Mouse (Mus musculus) liver, embryonic 14.5 days (tissue): ENCODE results near the gene Gm4922. TPM values are rescaled to one million over a fixed set of nuclear protein-coding genes. Genes with fewer than 3 reads are reported as not detected.

Experiments used
- ATAC-seq: fragments of 200-750 bp; cut with Nextera tagmentation; 2 replicates; pipeline ENCODE4 v1.8.0; 2017; ENCODE audit warnings: moderate number of reproducible peaks, mild to moderate bottlenecking, moderate library complexity; ENCODE audit not compliant: insufficient read depth
- DNase-seq, 3 experiments: peaks; one replicate each; pipeline ENCODE4 v3.0.0-alpha.2; 2012 to 2013; ENCODE audit warnings: low read depth in 3 of 3, low spot score in 3 of 3
- H3K27ac ChIP-seq: fragments of 300-500 bp; sonication (generic); 2 replicates; pipeline ENCODE4 v1.5.1; 2014; ENCODE audit warnings: moderate library complexity, mild to moderate bottlenecking, control low read depth, inconsistent platforms
- H3K27me3 ChIP-seq: fragments of 300-500 bp; sonication (generic); 2 replicates; pipeline ENCODE4 v1.6.1; 2014; ENCODE audit warnings: mild to moderate bottlenecking, low read length, moderate library complexity; ENCODE audit not compliant: control insufficient read depth, insufficient read depth
- H3K36me3 ChIP-seq: fragments of 300-500 bp; sonication (generic); replicated peaks from 2 replicates; pipeline ENCODE4 v1.6.1; 2014; ENCODE audit warnings: low read depth; ENCODE audit not compliant: control insufficient read depth, insufficient read depth
- H3K4me1 ChIP-seq, 2 experiments: fragments of 200-500 bp in 1 of 2; fragments of 300-500 bp in 1 of 2; sonication (generic) in 1 of 2; replicated peaks; 2 replicates each; pipeline ENCODE4 v1.6.1; 2012 to 2014; ENCODE audit warnings: antibody characterized with exemption in 1 of 2, inconsistent platforms in 1 of 2, low read length in 1 of 2; ENCODE audit not compliant: control insufficient read depth in 2 of 2, insufficient read depth in 2 of 2
- H3K4me2 ChIP-seq: fragments of 300-500 bp; sonication (generic); 2 replicates; pipeline ENCODE4 v1.6.1; 2014; ENCODE audit warnings: low read depth, mild to moderate bottlenecking, control low read depth, moderate library complexity
- H3K4me3 ChIP-seq, 2 experiments: fragments of 200-500 bp in 1 of 2; fragments of 300-500 bp in 1 of 2; sonication (generic) in 1 of 2; 2 replicates each; pipeline ENCODE4 v1.5.1; 2012 to 2014; ENCODE audit warnings: low read depth in 2 of 2, low read length in 2 of 2, mild to moderate bottlenecking in 2 of 2, control low read depth in 1 of 2, inconsistent platforms in 1 of 2, moderate library complexity in 1 of 2; ENCODE audit not compliant: insufficient read depth in 1 of 2
- H3K9ac ChIP-seq: fragments of 300-500 bp; sonication (generic); replicated peaks from 2 replicates; pipeline ENCODE4 v1.6.1; 2014; ENCODE audit warnings: mild to moderate bottlenecking, control low read depth, moderate library complexity
- H3K9me3 ChIP-seq: fragments of 300-500 bp; sonication (generic); 2 replicates; pipeline ENCODE4 v1.6.1; 2016; ENCODE audit warnings: low read length, mixed read lengths; ENCODE audit not compliant: control insufficient read depth
- CTCF ChIP-seq: IDR thresholded peaks from 2 replicates; pipeline ENCODE4 v1.5.1; 2016; ENCODE audit warnings: antibody characterized with exemption, low read depth, control low read depth
- EP300 ChIP-seq: IDR thresholded peaks from 2 replicates; pipeline ENCODE4 v1.6.1; 2016; ENCODE audit warnings: antibody characterized with exemption, low read depth
- whole genome bisulfite sequencing: fragments of 180-500 bp; shearing (Covaris S2); extraction: QIAGEN DNeasy Blood & Tissue Kit; methylation state at CpG from one replicate; pipeline ENCODE4 v1.1.7; 2014; ENCODE audit not compliant: insufficient replicate concordance; 5-methylcytosine and 5-hydroxymethylcytosine counted together
- polyA plus RNA-seq, 2 experiments: library from polyadenylated mRNA; depleted of rRNA in 1 of 2; stranded (reverse) in 1 of 2; unstranded in 1 of 2; fragments of >200 nt; fragmentation: Nextera tagmentation in 1 of 2; extraction: Ambion mirVana in 1 of 2; gene quantifications; 2 replicates each; pipeline versions ENCODE4 v1.2.1 to v1.2.3; 2012 to 2014

Gm4922 gene
- polyA plus RNA-seq, 2 experiments: not detected

DNA sequence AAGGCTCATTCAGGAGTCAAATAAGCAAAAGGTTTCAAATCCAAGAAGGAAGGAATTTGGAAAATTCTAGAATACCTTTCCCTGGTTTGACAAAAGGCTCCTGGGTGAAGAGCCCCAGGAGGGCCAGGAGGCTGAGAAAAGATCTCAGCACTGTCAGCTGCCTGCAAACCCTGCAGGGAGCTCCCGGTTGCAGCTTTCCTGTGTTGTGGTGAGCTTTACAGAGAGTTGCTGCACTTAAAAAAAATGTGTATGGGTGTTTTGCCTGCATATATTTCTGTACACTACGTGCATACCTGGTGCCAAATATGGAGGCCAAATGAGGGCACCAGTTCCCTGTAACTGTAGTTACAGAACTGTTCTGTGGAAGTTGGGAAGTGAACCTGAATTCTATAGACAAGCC is 41.3 kb upstream of the Gm4922 start:
- no peak overlapping the region for H3K4me3 ChIP-seq
- H3K9me3 ChIP-seq: no peaks in the 10 kb centered on the region
- ATAC-seq (no peak), DNase-seq (no peak)
- H3K9ac ChIP-seq: no peak overlapping the region
- 34% methylated on average over 2 of the region's 2 CpGs for WGBS
- H3K4me1 ChIP-seq: no peaks in the 10 kb centered on the region; a peak in 1 of 4 replicates
- TF ChIP-seq CTCF: no peak
- no peak for TF ChIP-seq EP300
- H3K4me2 ChIP-seq: no peak overlapping the region
- H3K36me3 ChIP-seq: no peaks in the 10 kb centered on the region
- H3K27me3 ChIP-seq: no peaks in the 10 kb centered on the region
- no peak overlapping the region for H3K27ac ChIP-seq

DNA sequence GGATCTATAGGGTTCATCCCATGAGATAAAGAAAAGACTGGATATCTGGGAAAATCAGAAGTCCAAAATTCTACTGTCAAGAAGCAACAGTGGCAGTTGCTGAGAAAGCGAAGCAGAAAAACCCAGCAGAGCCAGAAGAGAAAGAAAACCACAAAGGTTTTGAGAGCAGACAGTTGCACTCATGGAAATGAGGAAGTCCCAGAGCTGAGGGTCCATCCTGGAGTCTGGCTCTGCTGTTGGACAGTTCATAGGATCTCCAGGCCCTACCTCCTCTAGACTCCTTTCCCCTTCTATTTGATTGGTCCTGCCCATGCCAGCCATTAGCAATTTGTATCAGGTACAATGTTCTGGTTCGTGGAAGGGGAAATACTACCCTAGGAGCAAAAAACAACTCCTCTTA is 39.5 kb upstream of the Gm4922 start:
- DNase-seq (no peak), ATAC-seq (no peak)
- Histone ChIP-seq H3K9ac (no peak overlapping the region), H3K27ac (no peak overlapping the region), H3K36me3 (no peaks in the 10 kb centered on the region), H3K4me3 (no peak overlapping the region), H3K27me3 (no peaks in the 10 kb centered on the region), H3K4me1 (no peaks in the 10 kb centered on the region; a peak in 1 of 4 replicates), H3K4me2 (no peak overlapping the region), H3K9me3 (no peaks in the 10 kb centered on the region)
- TF ChIP-seq EP300 (no peak), CTCF (no peak)
- WGBS: 35% methylated on average over 2 of the region's 2 CpGs

DNA sequence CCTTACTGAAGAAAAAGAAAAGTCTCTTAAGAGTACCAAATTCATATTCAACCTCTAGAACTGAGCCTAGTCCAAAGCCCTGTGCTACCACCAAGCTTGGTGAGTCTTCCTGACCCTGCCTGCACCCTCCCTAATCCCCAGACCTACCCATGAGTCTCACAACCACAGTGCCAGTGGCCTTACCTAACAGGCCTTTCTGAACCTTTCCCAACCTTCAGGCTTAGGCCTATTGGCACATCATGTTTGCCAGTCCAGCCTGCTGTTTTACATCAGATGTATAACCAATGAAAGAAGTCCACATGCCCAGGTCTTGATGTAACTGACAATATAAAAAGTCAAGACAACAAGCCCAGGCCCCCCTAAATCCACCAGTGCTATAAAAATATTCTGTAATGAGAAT is 38.5 kb upstream of the Gm4922 start:
- no peak for TF ChIP-seq CTCF
- TF ChIP-seq EP300: no peak
- ATAC-seq: no peak
- no peaks in the 10 kb centered on the region for H3K9me3 ChIP-seq
- no peak overlapping the region for H3K4me3 ChIP-seq
- H3K27ac ChIP-seq: no peak overlapping the region
- H3K4me1 ChIP-seq: no peaks in the 10 kb centered on the region; a peak in 1 of 4 replicates
- H3K36me3 ChIP-seq: no peaks in the 10 kb centered on the region
- H3K27me3 ChIP-seq: no peaks in the 10 kb centered on the region
- no peak overlapping the region for H3K4me2 ChIP-seq
- H3K9ac ChIP-seq: no peak overlapping the region
- DNase-seq: no peak

DNA sequence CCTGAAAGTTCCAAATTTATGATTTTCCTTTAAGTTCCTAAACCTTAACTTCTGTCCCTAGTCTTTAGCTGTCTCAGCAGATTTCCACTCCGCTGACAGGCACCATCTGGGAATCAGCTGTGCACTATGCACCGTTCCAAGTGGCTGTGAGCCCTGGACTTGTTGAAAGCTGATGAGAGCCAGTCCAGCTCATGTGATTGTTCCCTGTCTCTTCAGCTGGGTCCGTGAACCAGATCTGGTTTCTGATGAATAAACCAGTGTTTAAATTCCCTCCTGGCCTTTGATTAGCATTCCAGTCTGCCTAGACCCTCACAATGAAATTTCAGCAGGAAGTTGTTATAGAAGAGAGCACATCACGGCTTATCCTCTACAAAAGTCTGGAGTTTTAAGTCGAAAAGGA is 30.0 kb upstream of the Gm4922 start:
- ATAC-seq: no peak
- H3K4me2 ChIP-seq: no peak overlapping the region
- no peaks in the 10 kb centered on the region for H3K4me1 ChIP-seq
- no peaks in the 10 kb centered on the region for H3K9me3 ChIP-seq
- H3K27ac ChIP-seq: no peak overlapping the region
- no peak overlapping the region for H3K4me3 ChIP-seq
- no peak for DNase-seq
- no peaks in the 10 kb centered on the region for H3K27me3 ChIP-seq
- no peak overlapping the region for H3K9ac ChIP-seq
- WGBS: 60% methylated on average over 5 of the region's 5 CpGs
- no peaks in the 10 kb centered on the region for H3K36me3 ChIP-seq
- TF ChIP-seq CTCF (no peak), EP300 (no peak)

DNA sequence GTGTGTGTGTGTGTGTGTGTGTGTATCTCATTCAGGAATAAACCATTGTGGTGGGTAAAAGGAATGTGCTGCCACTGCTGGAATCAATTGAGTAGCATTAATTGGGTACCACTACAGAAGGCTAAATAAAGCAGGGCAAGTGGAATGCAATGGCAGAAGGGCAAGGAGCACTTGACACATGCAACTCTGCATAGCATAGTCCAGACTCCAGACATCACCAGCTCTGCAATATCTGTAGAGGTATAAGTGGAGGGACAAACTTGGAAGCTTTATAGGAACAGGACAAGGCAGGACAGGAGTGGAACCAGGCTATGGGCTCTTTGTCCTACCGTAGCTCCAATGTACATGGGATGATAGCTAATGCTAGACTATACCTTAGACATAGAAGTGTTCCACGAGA is 25.2 kb upstream of the Gm4922 start:
- no peak for TF ChIP-seq EP300
- TF ChIP-seq CTCF: no peak
- no peaks in the 10 kb centered on the region for H3K27me3 ChIP-seq
- no peak overlapping the region for H3K9ac ChIP-seq
- ATAC-seq (no peak), DNase-seq (no peak)
- no peak overlapping the region for H3K4me3 ChIP-seq
- no peaks in the 10 kb centered on the region for H3K9me3 ChIP-seq
- H3K27ac ChIP-seq: no peak overlapping the region
- H3K4me1 ChIP-seq: no peaks in the 10 kb centered on the region
- no peak overlapping the region for H3K4me2 ChIP-seq
- no peaks in the 10 kb centered on the region for H3K36me3 ChIP-seq
- WGBS: 63% methylated on average over 2 of the region's 2 CpGs
